Mouse (Mus musculus) skeletal muscle tissue, adult 2 months (tissue): ENCODE data around the gene Tecr.
A peak's percentile ranks its signal among the peaks of the same experiment; 100 is the strongest.

ENCODE experiments used
- DNase-seq: peaks from one replicate; pipeline ENCODE4 v3.0.0-alpha.2; 2012; ENCODE audit warnings: low read depth, low spot score

Tecr gene

DNA sequence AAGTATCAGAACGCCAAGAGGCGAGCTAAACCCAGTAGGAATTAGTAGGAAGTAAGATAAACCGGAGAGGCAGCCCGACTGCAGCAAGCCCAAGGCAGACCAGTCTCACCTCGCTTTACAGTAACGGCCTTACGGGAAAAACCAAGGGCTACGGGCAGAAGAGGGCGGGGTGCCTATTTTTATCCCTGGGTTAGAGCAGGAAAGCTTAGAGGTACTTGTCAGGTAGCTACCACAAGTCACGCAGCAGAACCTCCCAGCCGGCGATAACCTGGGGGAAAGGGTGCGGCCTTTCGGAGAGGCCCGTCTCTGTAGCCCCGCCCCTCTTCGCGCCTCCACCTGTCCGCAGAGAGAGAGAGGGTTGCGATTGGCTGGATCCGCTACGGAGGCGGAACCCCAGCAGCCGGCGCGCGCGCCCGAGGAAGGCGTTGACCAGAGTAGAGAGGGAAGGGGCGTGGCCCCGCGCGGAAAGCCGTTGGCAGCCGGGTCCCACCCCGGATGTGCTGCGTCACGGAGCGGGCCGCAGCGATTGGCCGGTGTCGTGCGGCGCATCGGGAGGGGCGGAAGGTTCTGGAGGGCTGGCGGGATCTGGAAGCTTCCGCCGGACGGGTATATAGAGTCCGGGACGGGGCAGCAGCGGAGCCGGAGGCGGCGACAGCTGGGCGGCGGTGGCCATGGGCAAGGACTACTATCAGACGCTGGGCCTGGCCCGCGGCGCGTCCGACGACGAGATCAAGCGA is at the start of gene Tecr, which contains the start of gene Dnajb1:
Gene Tecr (minus strand): TSS at position 311 of the 737 bp plus-strand sequence.
Gene Dnajb1 (plus strand): TSS at position 533 of the 737 bp plus-strand sequence.
- peak; percentile 98 for DNase-seq

DNA sequence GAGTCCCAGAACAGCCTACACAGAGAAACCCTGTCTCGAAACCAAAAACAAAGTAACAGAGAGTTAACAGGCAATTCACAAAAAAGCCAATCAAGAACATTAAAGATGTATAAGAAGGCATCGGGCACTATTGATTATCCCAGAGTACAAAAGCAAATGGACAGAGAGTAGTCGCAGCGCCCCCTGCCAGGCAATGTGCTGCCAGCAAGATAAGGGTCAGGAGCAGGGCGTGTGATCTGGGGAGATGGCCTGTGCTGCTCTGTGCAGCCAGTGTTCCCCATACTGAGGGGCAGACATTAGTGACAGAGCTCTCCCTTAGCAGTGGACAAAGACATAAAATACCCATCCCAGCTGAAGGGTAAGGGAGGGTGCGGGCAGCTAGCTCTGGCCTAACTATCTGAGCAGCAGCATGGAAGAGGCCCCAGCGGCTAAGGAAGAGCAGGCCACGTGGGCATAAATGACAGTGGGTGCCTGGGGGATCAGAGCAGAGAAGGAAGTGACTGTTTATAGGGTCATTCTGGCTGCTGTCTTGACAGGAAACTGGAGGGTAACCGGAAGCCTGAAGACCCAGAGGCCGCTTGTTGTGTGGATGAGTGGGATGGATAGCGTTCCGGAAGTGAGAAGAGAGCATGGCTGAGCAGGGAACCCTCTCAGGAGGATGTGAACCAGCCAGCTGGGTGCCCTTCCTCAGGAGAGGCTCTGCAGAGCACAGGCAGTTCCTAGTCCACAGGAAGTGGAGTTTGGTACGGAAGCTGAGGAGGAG is 48.9 kb upstream of the Tecr start:
- DNase-seq = no peak

DNA sequence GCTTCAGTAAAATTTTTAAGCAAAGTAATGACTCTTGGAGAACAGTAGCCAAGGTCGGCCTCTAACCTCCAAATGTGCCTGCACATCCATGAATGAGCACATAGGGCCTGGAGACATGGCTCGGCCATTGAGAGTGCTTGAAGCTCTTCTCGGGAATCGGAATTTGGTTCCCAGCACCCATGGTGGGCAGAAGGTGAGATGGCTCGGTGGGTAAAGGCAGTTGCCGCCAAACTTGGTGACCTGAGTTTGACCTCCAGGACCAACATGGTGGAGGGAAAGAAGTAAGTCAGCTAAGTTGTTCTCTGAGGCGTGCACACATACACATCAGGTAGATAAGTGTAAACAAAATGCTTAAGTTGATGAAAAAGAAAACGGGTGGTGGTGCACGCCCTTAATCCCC is 48.3 kb upstream of the Tecr start:
- DNase-seq = no peak

DNA sequence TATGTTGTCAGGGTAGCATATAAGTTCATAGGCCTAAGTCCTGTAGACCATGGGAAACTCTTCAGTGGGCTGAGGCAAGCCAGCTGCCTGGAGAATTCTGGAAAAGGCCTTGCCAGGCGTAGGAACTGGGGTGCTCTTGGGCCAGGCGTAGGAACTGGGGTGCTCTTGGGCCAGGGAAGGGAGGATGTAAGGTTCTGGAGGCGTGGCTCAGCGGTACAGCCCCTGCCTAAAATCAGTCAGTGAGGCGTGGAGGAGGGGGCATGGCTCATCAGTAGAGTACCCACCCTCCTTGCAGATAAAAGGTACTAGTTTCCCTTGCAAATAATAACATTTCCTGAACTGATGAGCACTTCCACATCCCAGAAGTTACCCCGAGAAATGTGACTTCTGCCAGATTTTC is 47.0 kb upstream of the Tecr start:
- no peak for DNase-seq

DNA sequence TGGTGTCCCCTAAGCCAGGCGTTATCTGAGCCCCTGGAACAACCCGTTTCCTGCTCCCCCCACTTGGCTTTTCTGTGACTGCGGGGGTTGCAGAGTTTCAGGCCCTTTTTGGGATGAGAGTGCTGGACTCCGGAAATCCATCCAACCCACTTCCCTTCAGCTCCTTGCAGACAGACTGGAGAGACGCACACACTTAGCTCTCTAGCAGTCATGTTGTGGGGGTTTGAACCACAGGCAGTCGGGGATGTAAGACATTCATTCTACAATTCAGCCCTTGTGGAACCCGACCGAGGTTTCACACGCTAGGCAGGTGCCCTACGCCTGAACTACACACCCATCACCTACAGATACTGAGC is 45.9 kb upstream of the Tecr start:
- DNase-seq = no peak

DNA sequence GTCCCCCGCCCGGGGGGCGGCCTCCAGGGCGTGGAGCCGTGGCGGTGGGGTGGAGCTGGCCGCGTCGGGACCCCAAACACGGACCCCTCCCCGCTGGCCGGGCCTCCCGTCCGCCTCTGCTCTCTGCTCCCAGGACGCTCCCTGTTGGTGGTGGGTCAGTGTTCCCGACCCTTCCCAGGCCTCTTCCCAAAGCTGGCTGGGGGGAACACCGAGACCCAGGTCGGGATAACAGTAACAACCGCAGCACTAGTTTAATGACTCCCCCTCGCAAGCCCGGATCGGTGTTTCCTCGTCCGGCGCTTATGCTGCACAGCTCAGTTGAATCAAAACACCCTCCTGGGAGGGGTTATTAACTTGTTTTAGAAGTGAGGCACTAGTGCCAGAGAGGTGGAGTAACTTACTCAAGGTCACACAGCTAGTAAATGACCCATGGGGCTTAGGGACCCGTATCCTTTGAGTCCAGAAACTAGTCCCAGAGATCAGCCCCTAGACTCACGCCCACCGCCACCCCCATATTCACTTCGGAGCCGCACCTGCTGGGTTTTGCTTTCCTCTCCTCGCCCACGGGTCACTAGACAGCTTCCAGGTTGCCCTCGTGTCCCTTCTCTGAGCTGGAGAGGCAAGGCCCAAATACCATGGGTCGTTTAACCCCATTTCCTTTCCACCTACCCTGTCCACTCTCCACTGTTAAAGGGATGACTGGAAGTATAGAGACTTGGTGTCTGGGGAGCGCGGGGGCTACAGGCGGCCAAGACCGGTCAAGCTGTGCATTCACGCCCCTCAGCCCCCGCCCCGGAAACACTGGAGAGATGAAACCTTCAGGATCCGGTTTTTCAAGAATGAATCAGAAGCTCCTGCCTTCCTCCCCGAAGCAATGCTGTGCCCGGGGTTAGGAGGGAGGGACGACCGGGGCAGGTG is 45.2 kb upstream of the Tecr start:
- DNase-seq = no peak

DNA sequence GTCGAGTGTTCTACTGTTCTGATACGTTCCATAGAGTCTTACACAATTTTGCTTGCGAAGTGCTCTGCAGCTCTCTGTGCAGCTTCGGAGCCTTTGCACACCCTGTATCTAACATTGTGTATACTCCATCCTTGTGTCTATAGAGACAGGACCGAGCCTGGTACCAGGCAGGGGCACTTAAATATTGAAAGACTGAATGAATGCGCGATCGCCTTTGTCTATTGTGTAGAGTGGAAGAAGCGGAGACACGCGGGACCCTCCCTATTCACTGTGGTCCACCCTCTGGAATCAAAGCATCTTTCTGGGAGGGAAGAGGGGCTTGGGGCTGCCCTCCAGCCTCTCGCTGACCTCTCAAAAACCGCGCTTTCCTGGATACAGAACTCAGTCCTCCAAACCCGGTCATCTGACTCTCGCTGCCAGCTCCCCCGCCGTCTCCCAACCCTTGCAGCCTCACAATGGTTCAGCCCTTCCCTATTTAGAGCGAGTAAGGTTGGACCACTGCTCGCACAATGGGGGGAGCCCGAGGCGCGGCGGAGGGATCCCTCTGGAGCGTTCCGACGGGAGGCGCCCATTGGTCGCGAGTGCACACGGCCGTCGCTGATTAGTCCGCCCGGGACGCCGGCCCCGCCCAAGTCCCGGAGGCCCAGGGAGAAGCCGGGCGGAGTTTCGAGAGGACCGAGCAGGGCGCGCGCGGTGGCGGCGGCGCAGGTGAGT is 44.4 kb upstream of the Tecr start, which contains the start of gene Gipc1:
Gene Gipc1 (plus strand): TSS at position 648 of the 714 bp plus-strand sequence.
- DNase-seq = peak; percentile 94

DNA sequence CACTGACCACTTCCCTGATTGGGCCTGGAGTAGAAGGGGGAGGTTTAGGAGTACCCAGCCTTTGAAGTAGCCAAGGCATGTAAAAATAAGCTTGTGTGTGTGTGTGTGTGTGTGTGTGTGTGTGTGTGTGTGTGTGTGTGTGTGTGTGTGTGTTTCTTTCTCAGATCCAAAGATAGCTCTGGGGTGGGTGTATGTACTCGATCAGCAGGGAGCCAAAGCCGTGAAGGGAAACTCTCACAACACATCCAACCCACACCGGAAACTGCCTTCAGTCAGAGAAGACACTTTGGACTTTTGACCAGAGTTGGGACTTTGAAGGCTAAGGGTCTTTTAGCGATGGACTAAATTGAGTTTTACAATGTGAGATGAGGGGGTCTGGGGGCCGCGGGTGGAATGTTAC is 41.9 kb upstream of the Tecr start:
- DNase-seq = no peak

DNA sequence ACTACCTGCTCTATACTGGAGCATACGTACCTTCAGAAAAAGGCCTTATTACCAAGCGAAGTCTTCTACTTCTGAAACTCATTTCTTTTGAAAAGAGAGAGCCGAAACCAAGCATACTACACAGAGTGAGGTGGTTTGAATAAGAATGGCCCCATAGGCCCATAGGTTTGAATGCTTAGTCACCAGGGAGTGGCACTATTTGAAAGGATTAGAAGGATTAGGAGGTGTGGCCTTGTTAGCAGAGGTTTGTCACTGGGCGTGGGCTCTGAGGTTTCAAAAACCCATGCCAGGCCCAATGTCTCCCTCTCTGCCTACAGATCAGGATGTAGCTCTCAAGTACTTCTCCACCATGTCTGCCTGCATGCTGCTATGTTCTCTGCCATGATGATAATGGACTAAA is 40.3 kb upstream of the Tecr start:
- no peak for DNase-seq

DNA sequence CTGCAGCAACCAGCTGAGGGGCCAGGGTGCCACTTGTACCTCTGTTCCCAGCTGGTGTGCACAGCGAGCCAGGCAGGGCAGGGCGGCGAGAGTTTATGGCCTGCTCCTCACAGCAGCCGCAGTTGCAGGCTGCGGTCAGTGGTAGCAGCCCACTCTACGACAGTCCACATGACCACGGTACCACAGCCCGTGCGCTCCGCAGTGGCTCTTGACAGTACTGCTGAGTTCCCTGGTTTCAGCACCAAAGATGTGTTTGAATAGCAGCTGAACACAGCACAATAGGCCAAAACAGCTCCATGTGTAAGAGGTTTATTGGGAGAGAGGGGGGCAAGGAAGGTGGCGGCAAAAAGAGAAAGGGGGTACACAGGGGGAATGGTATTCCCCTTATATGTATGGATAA is 39.7 kb upstream of the Tecr start:
- DNase-seq = no peak

DNA sequence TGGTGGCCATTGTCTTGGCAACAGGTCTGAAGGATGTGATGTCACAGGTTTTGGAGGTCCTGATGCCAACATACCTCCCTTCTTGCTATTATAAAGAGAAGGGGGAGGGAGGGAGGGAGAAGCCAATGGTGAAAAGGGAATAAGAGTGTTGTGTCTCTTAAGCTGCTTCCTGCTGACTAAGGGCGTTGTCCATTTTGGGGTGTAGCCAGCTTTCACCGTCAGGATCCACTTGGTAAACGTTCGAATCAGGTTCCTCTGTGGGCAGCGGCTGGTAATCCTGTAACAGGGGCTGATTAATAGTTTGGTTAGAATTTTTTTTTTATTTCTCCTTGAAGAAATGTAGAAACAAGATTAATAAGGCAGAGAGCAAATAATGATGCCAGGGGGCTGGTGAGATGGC is 31.9 kb upstream of the Tecr start:
- no peak for DNase-seq

DNA sequence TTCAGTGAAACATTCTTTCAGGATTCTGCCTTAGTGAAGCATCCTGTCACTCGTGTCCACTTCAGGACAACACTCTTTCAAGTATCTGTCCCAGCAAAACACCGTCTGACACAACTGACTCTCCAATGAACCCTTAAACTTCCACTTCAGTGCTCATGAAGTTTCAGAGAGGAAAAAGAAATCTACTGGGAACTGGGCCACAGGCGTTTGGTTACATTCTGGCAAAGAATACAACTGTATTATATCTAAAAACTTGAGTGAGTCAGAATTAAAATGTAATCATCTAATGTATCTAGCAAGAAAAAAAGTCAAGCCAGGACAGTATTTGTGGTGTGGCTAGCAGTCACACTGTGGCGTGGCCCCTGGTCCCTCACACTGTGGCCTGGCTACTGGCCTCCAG is 31.1 kb upstream of the Tecr start:
- DNase-seq = no peak

DNA sequence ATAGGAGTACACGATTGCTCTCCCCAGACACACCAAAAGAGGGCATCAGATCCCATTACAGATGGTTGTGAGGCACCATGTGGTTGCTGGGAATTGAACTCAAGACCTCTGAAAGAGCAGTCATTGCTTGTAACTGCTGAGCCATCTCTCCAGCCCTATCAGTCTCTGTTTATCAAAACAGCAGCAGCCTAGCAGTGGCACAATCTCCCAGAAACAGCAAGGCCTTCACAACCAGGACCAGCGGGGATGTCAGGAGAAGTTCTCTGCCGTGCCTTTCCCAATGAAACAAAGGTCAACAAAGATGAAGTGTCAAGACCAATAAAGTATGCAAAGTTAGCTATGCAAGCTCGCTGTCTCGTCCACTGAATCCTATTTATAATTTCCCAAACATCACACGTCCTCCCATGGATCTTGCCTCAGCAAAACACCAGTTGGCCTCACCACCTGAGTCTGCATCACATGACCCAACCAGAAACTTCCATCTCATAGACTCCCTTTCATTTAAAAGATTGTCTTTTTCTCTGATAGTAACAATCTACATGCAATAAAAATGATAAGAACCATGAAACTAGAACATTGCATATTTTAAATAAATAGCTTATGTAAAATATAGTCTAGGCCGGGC is 24.4 kb upstream of the Tecr start:
- no peak for DNase-seq

DNA sequence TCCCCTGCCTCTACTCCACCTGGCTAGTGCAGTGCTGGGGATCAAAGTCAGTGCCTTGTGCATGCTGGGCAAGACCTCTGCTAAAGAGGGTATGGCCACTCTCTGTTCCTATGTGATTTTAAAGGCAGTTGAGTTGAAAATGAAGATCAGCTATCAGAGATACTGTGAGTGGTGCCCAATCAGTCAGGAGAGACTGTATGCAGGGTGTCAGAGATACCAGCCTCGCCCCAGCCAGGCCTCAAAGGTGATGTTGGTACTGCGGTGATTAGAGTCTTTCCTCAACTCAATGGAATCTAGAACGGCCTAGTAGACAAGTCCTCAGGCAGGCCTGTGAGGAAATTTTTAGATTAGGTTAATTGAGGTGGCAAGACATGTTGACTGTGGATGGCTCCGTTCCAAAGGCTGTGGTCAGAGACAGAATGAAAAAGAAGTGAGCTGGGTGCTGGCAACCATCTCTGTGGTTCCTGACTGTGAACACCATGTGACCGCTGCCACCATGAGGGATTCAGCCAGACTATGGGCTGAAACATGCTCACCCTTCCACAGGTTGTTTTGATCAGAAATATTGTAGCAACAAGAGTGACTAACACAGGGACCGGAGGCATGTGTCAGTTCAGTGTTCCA is 18.0 kb upstream of the Tecr start:
- no peak for DNase-seq

DNA sequence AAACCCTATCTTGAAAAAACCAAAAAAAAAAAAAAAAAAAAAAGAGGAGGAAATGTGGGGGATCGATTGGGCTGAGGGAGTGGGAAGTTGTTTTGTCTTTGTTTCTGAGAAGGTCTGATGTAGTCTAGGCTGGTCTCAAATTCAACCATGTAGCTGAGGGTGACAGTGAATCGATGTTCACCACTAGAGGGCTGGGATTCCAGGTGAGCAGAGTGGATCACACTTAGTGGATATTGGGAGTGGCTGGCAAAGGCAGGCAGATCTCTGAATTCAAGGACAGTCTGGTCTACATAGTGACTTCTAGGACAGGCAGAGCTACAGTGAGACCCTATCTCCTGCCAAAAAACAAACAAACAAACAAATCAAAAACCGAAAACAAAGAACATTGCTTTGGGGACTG is 17.0 kb upstream of the Tecr start:
- no peak for DNase-seq

DNA sequence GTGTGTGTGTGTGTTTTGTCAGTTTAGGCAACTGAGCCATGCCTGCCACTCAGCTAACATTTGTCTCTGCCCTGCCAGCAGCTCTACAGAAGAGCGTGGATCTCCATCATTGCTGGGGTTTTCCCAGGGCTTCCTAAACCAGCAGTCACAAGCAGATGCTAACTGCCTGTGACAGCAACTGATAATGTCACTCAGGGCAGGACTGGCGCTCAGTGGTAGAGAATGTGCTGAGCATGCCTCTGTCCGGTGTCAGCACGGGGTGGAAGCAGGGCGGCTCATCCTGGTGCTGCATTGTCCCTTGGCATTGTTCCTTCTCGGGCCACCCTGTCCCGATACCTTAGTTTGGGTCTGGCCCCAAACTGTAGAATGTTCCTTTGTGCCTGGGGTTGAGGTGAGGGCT is 15.8 kb upstream of the Tecr start:
- no peak for DNase-seq

DNA sequence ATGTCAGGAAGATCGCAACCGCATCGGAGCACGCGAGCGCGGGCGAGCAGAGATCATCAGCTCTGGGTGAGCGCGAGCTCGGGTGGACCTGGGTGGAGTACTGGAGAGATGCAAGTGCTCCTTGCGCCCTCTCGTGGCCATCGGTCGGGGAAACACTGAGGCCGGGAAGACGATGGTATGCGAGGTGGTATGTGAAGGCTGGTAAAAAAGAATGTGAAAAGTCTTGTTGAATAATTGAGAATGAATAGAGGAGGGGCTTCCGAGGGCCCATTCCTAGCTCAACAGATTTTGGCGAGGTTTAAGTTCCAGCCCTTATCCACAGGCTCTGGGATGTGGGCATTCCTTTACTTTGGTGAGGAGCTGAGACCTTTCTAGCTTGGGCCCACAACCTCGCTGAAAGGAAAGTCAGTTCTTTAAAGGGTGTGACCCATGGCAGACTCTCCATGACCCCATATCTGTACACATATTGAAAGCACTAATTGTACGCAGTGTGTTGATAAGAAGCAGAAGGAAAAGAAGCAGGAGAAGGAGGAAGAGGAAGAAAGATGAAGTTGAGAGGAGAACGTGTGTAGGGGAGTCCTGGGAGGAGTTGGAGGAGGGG is 14.7 kb upstream of the Tecr start:
- DNase-seq = peak; percentile 48

DNA sequence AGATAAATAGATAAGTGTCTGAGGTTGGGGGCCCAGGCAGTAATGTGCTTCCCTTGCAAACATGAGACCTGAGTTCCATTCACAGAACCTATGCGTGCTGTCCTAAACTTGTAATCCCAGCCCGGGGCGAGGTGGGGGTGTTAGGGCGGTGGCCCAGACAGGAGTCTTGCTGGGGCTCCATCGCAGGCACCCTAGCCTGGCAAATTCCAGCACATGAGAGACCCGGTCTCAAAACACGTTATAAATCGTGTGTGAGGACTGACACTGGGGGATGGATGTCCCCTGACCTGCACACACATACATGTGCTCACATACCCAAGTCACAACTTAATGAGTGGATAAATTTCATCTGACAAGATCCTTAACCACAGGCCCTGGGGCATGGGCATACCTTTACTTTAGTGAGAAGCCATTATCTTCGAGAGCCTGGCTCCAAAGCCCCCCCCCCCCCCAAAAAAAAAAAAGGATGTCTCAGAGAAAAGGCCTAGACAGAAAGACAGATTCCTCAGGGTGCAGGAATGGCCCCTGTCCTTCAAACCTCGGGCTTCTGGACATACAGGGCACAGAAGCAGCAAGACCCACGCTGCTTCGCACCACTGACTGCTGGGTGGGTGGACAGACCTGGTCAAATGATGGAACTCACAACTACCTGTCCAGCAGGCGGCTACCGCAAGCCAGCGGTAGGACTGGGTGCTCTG is 14.1 kb upstream of the Tecr start:
- DNase-seq = no peak

DNA sequence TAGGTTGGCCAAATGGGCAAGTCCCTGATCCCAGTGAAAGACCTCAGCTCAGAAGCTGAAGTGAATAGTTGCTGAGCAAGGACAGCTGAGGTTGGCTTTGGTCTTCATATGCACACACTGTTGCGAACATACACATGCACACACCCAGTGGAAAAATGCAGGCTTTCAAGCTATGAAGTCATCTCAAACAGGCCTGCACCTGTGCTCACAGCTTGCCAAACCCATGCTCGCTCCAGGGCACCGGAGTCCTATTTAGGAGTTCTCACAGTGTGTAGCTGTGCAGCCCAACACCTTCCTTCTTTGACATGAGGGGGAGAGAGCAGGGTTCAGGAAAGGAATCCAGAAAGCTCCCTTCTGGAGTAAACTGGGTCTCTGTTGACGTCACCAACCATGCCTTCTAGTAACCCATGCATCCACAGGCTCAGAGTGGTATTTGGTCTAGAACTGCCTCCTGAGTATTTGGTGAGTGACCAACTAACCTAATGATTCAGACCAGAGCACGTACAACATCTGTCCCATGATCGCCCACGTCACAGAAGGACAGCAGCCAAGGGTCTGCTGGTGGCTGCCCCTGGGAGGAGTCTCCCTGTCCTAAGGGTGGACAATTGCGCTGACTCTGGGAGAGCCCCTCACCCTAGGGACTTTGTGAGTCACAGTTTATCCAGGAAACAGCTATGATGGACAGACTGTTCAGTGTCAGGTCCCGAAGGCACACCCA is 12.0 kb upstream of the Tecr start:
- DNase-seq = no peak
